Mouse (Mus musculus) ES-CJ7 (cell line): ENCODE results near the gene Setd2.

Source experiments
- DNase-seq: peaks from one replicate; pipeline ENCODE4 v3.0.0; 2011; ENCODE audit warnings: low read depth, low spot score

The Setd2 gene

GRCm38 (mm10) chr9:110532538-110533291, at the start of gene Setd2:
TSS of gene Setd2 (plus strand) at chr9:110532597.
- peak; percentile 14 for DNase-seq

GRCm38 (mm10) chr9:110488841-110489240, 43.6 kb upstream of the Setd2 start:
- peak; percentile 75 for DNase-seq

GRCm38 (mm10) chr9:110490913-110491312, 41.5 kb upstream of the Setd2 start:
- peak; percentile 71 for DNase-seq

GRCm38 (mm10) chr9:110525737-110526136, 6.7 kb upstream of the Setd2 start:
- DNase-seq, result no peak

- peak; percentile 93 for DNase-seq
Measured at GRCm38 (mm10) chr9:110529002-110529737, 3.2 kb upstream of the Setd2 start.

- DNase-seq, result no peak
Measured at GRCm38 (mm10) chr9:110530650-110531049, 1.7 kb upstream of the Setd2 start.

GRCm38 (mm10) chr9:110531151-110531791, 1.1 kb upstream of the Setd2 start:
- DNase-seq, result no peak

GRCm38 (mm10) chr9:110531914-110532489, 395 bp upstream of the Setd2 start:
- DNase-seq, result peak; percentile 93

GRCm38 (mm10) chr9:110533645-110534044, 1.2 kb downstream of the Setd2 start:
- no peak for DNase-seq

GRCm38 (mm10) chr9:110535114-110535513, 2.7 kb downstream of the Setd2 start:
- no peak for DNase-seq

- DNase-seq, result no peak
Measured at GRCm38 (mm10) chr9:110536636-110537035, 4.2 kb downstream of the Setd2 start.

GRCm38 (mm10) chr9:110538511-110538910, 6.1 kb downstream of the Setd2 start:
- no peak for DNase-seq

GRCm38 (mm10) chr9:110541988-110542387, 9.6 kb downstream of the Setd2 start:
- no peak for DNase-seq

GRCm38 (mm10) chr9:110548261-110548660, 15.9 kb downstream of the Setd2 start:
- DNase-seq, result no peak

- peak; percentile 11 for DNase-seq
Measured at GRCm38 (mm10) chr9:110568309-110568708, 35.9 kb downstream of the Setd2 start.

- DNase-seq, result no peak
Measured at GRCm38 (mm10) chr9:110582161-110582560, 49.8 kb downstream of the Setd2 start.

GRCm38 (mm10) chr9:110583521-110583920, 51.1 kb downstream of the Setd2 start:
- DNase-seq, result no peak

- no peak for DNase-seq
Measured at GRCm38 (mm10) chr9:110611471-110611870, 79.1 kb downstream of the Setd2 start.

GRCm38 (mm10) chr9:110617081-110617480, 84.7 kb downstream of the Setd2 start:
- DNase-seq, result peak; percentile 57

GRCm38 (mm10) chr9:110620180-110620579, 87.8 kb downstream of the Setd2 start:
- peak; percentile 71 for DNase-seq

GRCm38 (mm10) chr9:110620685-110621084, 88.3 kb downstream of the Setd2 start:
- DNase-seq, result no peak

GRCm38 (mm10) chr9:110622621-110623219, 90.3 kb downstream of the Setd2 start:
- no peak for DNase-seq
